Mouse (Mus musculus) central nervous system, embryonic 18 days (tissue): ENCODE results near the gene Lilra6. TPM values are rescaled to one million over a fixed set of nuclear protein-coding genes. Genes with fewer than 3 reads are reported as not detected.

Source experiments
- polyA plus RNA-seq: library from polyadenylated mRNA; depleted of rRNA; stranded (reverse); fragments of >200 nt; gene quantifications from 2 replicates; pipeline ENCODE4 v1.2.3, GENCODE M21; 2012; rRNA removed

Lilra6 gene
- 0.11 TPM in 1 of 2 replicates, not detected in the other for polyA plus RNA-seq

GRCm38 (mm10) chr7:3915387-3915786 lies at the start of gene Lilra6:
TSS of gene Lilra6 (minus strand) at chr7:3915503.

GRCm38 (mm10) chr7:3898036-3898590 lies 17.2 kb downstream of the Lilra6 start, which contains the start of gene Gm14548:
TSS of gene Gm14548 (minus strand) at chr7:3898120.

Other genes starting within 250 kb of the Lilra6 start
- gene Leng1, start 249.7 kb downstream of the Lilra6 start, polyA plus RNA-seq, result 8.5 and 10.0 TPM in 2 replicates
- gene Tmc4, start 237.9 kb downstream of the Lilra6 start, polyA plus RNA-seq, result 14.6 and 16.1 TPM in 2 replicates
- gene Tsen34, start 222.6 kb downstream of the Lilra6 start, polyA plus RNA-seq, result 188 and 193 TPM in 2 replicates
- gene Mboat7, start 222.0 kb downstream of the Lilra6 start, polyA plus RNA-seq, result 90.4 and 97.2 TPM in 2 replicates
- gene Rps9, start 211.5 kb downstream of the Lilra6 start, polyA plus RNA-seq, result 2,244 and 2,252 TPM in 2 replicates
- gene Pirb, start 195.1 kb downstream of the Lilra6 start, polyA plus RNA-seq, result 0.23 and 0.28 TPM in 2 replicates
- gene Gm15448, start 89.8 kb downstream of the Lilra6 start, polyA plus RNA-seq, result not detected in 2 replicates
- gene Pira2, start 70.5 kb downstream of the Lilra6 start, polyA plus RNA-seq, result not detected in 2 replicates
- gene Gm14548, start 17.4 kb downstream of the Lilra6 start, polyA plus RNA-seq, result 0.05 TPM in 1 of 2 replicates, not detected in the other
- gene Lair1, start 147.7 kb upstream of the Lilra6 start, polyA plus RNA-seq, result 2.0 and 2.6 TPM in 2 replicates
- 218 and 229 TPM in 2 replicates for gene Ttyh1, start 203.9 kb upstream of the Lilra6 start, polyA plus RNA-seq
- gene Leng8, start 221.5 kb upstream of the Lilra6 start, polyA plus RNA-seq, result 307 and 327 TPM in 2 replicates
- 5.2 and 5.5 TPM in 2 replicates for gene Leng9, start 234.9 kb upstream of the Lilra6 start, polyA plus RNA-seq
- gene Cdc42ep5, start 249.4 kb upstream of the Lilra6 start, polyA plus RNA-seq, result 6.0 and 6.8 TPM in 2 replicates